Mouse (Mus musculus) forebrain, postnatal 0 days (tissue): ENCODE results near the gene Ythdf1. TPM values are rescaled to one million over a fixed set of nuclear protein-coding genes. Genes with fewer than 3 reads are reported as not detected.

Experiments used
- ATAC-seq: fragments of 200-750 bp; cut with Nextera tagmentation; 2 replicates; pipeline ENCODE4 v1.8.0; 2017; ENCODE audit warnings: mild to moderate bottlenecking, moderate library complexity
- DNase-seq: peaks from one replicate; pipeline ENCODE4 v3.0.0-alpha.2; 2015
- H3K27ac ChIP-seq: fragments of 300-500 bp; sonication (generic); 2 replicates; pipeline ENCODE4 v1.5.1; 2014; ENCODE audit warnings: low read depth, mild to moderate bottlenecking, antibody characterized with exemption, low read length, moderate library complexity, mixed read lengths
- H3K27me3 ChIP-seq: fragments of 300-500 bp; sonication (generic); 2 replicates; pipeline ENCODE4 v1.6.1; 2014; ENCODE audit warnings: mild to moderate bottlenecking, low read length, mixed read lengths; ENCODE audit not compliant: insufficient read depth
- H3K36me3 ChIP-seq: fragments of 300-500 bp; sonication (generic); 2 replicates; pipeline ENCODE4 v1.6.1; 2014; ENCODE audit warnings: mild to moderate bottlenecking, moderate library complexity; ENCODE audit not compliant: insufficient read depth
- H3K4me1 ChIP-seq: fragments of 300-500 bp; sonication (generic); 2 replicates; pipeline ENCODE4 v1.6.1; 2014; ENCODE audit warnings: antibody characterized with exemption; ENCODE audit not compliant: insufficient read depth
- H3K4me2 ChIP-seq: fragments of 300-500 bp; sonication (generic); 2 replicates; pipeline ENCODE4 v1.6.1; 2014; ENCODE audit warnings: low read depth, mild to moderate bottlenecking, moderate library complexity
- H3K4me3 ChIP-seq: fragments of 300-500 bp; sonication (generic); 2 replicates; pipeline ENCODE4 v1.5.1; 2014; ENCODE audit warnings: low read depth, low read length, mixed read lengths
- H3K9ac ChIP-seq: fragments of 300-500 bp; sonication (generic); 2 replicates; pipeline ENCODE4 v1.6.1; 2014; ENCODE audit warnings: mild to moderate bottlenecking
- H3K9me3 ChIP-seq: fragments of 300-500 bp; sonication (generic); 2 replicates; pipeline ENCODE4 v1.6.1; 2016; ENCODE audit warnings: low read length
- CTCF ChIP-seq: sonication (generic); IDR thresholded peaks from 2 replicates; pipeline ENCODE4 v1.5.1; 2016; ENCODE audit warnings: antibody characterized with exemption, control low read depth, low read depth
- WGBS: fragments of 180-500 bp; shearing (Covaris S2); extraction: QIAGEN DNeasy Blood & Tissue Kit; methylation state at CpG from one replicate; pipeline ENCODE4 v1.1.7; 2014; 5-methylcytosine and 5-hydroxymethylcytosine counted together
- polyA plus RNA-seq: library from polyadenylated mRNA; unstranded; fragments of >200 nt; fragmentation: Nextera tagmentation; extraction: Ambion mirVana; gene quantifications from 2 replicates; pipeline ENCODE4 v1.2.1, GENCODE M21; 2015
- total RNA-seq: library from RNA; depleted of rRNA; stranded (reverse); fragments of >200 nt; gene quantifications from 2 replicates; pipeline ENCODE4 v1.2.3, GENCODE M21; 2014

Gene Ythdf1
- total and polyA plus RNA-seq, 2 experiments from 2014 or later, result 31.2 to 51.7 TPM

DNA sequence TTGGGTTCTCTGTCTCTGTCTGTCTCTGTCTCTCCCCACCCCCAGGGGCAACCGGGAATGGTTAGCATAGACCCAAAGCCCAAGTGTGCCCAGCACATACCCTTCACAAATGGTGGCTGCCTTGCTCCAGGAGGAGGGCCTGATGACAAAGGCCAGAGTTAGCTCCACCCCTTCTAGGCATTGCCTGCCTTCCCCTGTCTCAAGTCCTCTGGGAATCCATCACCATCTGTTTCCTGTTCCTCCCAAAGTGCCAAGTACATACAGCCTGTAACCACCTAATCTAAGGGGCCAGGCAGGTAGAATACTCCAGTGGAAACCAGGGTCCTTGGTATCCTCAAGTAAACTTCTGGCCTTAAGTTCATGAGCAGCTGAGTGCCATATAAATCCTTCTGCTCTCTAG lies 11.7 kb upstream of the Ythdf1 start:
- 94% methylated on average over 1 of the region's 1 CpGs for WGBS
- no peak overlapping the region for H3K4me3 ChIP-seq
- TF ChIP-seq CTCF, result no peak
- H3K4me2 ChIP-seq, result no peak overlapping the region
- H3K27ac ChIP-seq, result no peak overlapping the region
- no peaks in the 10 kb centered on the region for H3K9me3 ChIP-seq
- ATAC-seq (no peak), DNase-seq (no peak)
- no peaks in the 10 kb centered on the region for H3K4me1 ChIP-seq
- H3K36me3 ChIP-seq, result 0 out of 2 replicates have a peak, but pooled peaks cover 6% of the 10 kb centered on the region
- H3K27me3 ChIP-seq, result no peaks in the 10 kb centered on the region
- no peak overlapping the region for H3K9ac ChIP-seq

GRCm38 (mm10) chr2:180928723-180929122 lies 8.0 kb upstream of the Ythdf1 start, which contains the start of gene Birc7:
Gene Birc7, plus strand, starts transcription at chr2:180929023.
- no peak within 1 kb of the TSS for H3K27ac ChIP-seq
- no peak for TF ChIP-seq CTCF
- no peaks in the 10 kb centered on the region for H3K27me3 ChIP-seq
- no peak within 1 kb of the TSS for H3K4me2 ChIP-seq
- H3K4me3 ChIP-seq, result no peak within 1 kb of the TSS
- ATAC-seq (no peak), DNase-seq (no peak)
- H3K4me1 ChIP-seq, result no peaks in the 10 kb centered on the region
- no peaks in the 10 kb centered on the region for H3K9me3 ChIP-seq
- 39% methylated on average over 4 of the region's 4 CpGs for WGBS
- no peak within 1 kb of the TSS for H3K9ac ChIP-seq
- H3K36me3 ChIP-seq, result no peaks in the 10 kb centered on the region

DNA sequence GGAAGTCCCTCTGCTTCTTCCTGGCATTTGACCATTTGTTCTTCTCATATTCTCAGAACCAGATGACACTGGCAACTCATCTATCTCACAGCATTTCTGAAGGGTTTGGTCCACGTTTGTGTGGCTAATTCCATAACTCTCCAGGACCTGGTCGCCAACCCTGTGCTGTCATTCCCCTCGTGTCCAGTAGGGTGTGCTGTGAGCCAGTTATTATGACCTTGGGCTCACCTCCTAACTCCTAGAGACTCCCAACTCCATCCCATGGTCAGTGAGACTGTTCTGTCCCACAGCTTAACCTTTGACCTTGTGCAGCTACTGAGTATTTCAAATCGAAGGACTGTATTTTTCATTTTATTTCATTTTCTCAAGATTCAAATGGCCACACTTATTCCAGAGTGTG lies 4.4 kb upstream of the Ythdf1 start:
- Histone ChIP-seq H3K9ac (no peak overlapping the region), H3K27me3 (no peaks in the 10 kb centered on the region), H3K4me1 (no peaks in the 10 kb centered on the region), H3K4me3 (no peak overlapping the region), H3K4me2 (no peak overlapping the region), H3K36me3 (no peaks in the 10 kb centered on the region), H3K9me3 (no peaks in the 10 kb centered on the region), H3K27ac (no peak overlapping the region)
- peak; percentile 95 for TF ChIP-seq CTCF
- no peak for ATAC-seq
- WGBS, result 5% methylated on average over 4 of the region's 4 CpGs
- DNase-seq, result peak; percentile 69

- peaks cover 7% of the 10 kb centered on the region; the same call in 1 of the 2 replicates for H3K4me1 ChIP-seq
- H3K4me3 ChIP-seq, result no peak overlapping the region
- H3K36me3 ChIP-seq, result peaks cover 10% of the 10 kb centered on the region
- no peak overlapping the region for H3K27ac ChIP-seq
- no peak overlapping the region for H3K4me2 ChIP-seq
- 90% methylated on average over 6 of the region's 6 CpGs for WGBS
- no peak for TF ChIP-seq CTCF
- H3K9me3 ChIP-seq, result no peaks in the 10 kb centered on the region
- H3K27me3 ChIP-seq, result no peaks in the 10 kb centered on the region
- H3K9ac ChIP-seq, result no peak overlapping the region
- DNase-seq (no peak), ATAC-seq (no peak)
These were observed 2.0 kb upstream of the Ythdf1 start for GRCm38 (mm10) chr2:180922739-180923138.

- peak overlapping the region; percentile 98 for H3K9ac ChIP-seq
- DNase-seq (no peak), ATAC-seq (peak; percentile 58)
- 3% methylated on average over 60 of the region's 61 CpGs for WGBS
- H3K27me3 ChIP-seq, result no peaks in the 10 kb centered on the region
- H3K27ac ChIP-seq, result peak overlapping the region; percentile 78
- H3K4me3 ChIP-seq, result peak overlapping the region; percentile 99
- peaks cover 31% of the 10 kb centered on the region for H3K36me3 ChIP-seq
- H3K4me1 ChIP-seq, result peaks cover 7% of the 10 kb centered on the region; the same call in 1 of the 2 replicates
- H3K9me3 ChIP-seq, result no peaks in the 10 kb centered on the region
- TF ChIP-seq CTCF, result no peak
- peak overlapping the region; percentile 85 for H3K4me2 ChIP-seq
These were observed 588 bp downstream of the Ythdf1 start for GRCm38 (mm10) chr2:180919913-180920809.

- H3K27me3 ChIP-seq, result no peaks in the 10 kb centered on the region
- peaks cover 7% of the 10 kb centered on the region; the same call in 1 of the 2 replicates for H3K4me1 ChIP-seq
- 80% methylated on average over 3 of the region's 3 CpGs for WGBS
- no peak overlapping the region for H3K9ac ChIP-seq
- no peak overlapping the region for H3K4me2 ChIP-seq
- TF ChIP-seq CTCF, result no peak
- H3K36me3 ChIP-seq, result peaks cover 62% of the 10 kb centered on the region
- H3K27ac ChIP-seq, result no peak overlapping the region
- ATAC-seq (no peak), DNase-seq (no peak)
- no peaks in the 10 kb centered on the region for H3K9me3 ChIP-seq
- H3K4me3 ChIP-seq, result no peak overlapping the region
These were observed 4.8 kb downstream of the Ythdf1 start for GRCm38 (mm10) chr2:180915886-180916433.

GRCm38 (mm10) chr2:180910928-180911327 lies 9.8 kb downstream of the Ythdf1 start:
- Histone ChIP-seq H3K9me3 (no peaks in the 10 kb centered on the region), H3K27ac (no peak overlapping the region), H3K4me2 (no peak overlapping the region), H3K27me3 (no peaks in the 10 kb centered on the region), H3K36me3 (peaks cover 50% of the 10 kb centered on the region), H3K4me3 (no peak overlapping the region), H3K4me1 (no peaks in the 10 kb centered on the region), H3K9ac (no peak overlapping the region)
- TF ChIP-seq CTCF, result no peak
- no peak for DNase-seq
- 93% methylated on average over 12 of the region's 12 CpGs for WGBS
- no peak for ATAC-seq
